Mouse (Mus musculus): ENCODE data around the gene Etv3.
A peak's percentile ranks its signal among the peaks of the same experiment; 100 is the strongest.
"Not testable (repeated sequence)": the region's sequence is repeated elsewhere in the genome, so short reads cannot be mapped to it uniquely, and the experiment has no call there.

The Etv3 gene

GRCm38 (mm10) chr3:87525043-87525836, at the start of gene Etv3:
Gene Etv3, plus strand, starts transcription at chr3:87525407.
- DNase-seq (ENCODE audit: low read depth, low spot score) = peak; percentile 80

GRCm38 (mm10) chr3:87477948-87478347, 47.3 kb upstream of the Etv3 start:
- not testable (repeated sequence) for DNase-seq (ENCODE audit: low read depth, low spot score)

GRCm38 (mm10) chr3:87478596-87478995, 46.6 kb upstream of the Etv3 start:
- not testable (repeated sequence) for DNase-seq (ENCODE audit: low read depth, low spot score)

- DNase-seq (ENCODE audit: low read depth, low spot score) = not testable (repeated sequence)
Observed at GRCm38 (mm10) chr3:87479230-87479629, 46.0 kb upstream of the Etv3 start.

GRCm38 (mm10) chr3:87487392-87487791, 37.8 kb upstream of the Etv3 start:
- DNase-seq (ENCODE audit: low read depth, low spot score) = no peak

- no peak for DNase-seq (ENCODE audit: low read depth, low spot score)
Observed at GRCm38 (mm10) chr3:87487911-87488310, 37.3 kb upstream of the Etv3 start.

- DNase-seq (ENCODE audit: low read depth, low spot score) = no peak
Observed at GRCm38 (mm10) chr3:87498266-87498665, 26.9 kb upstream of the Etv3 start.

GRCm38 (mm10) chr3:87499072-87499471, 26.1 kb upstream of the Etv3 start:
- peak; percentile 82 for DNase-seq (ENCODE audit: low read depth, low spot score)

- DNase-seq (ENCODE audit: low read depth, low spot score) = no peak
Observed at GRCm38 (mm10) chr3:87500088-87501055, 24.8 kb upstream of the Etv3 start.

- no peak for DNase-seq (ENCODE audit: low read depth, low spot score)
Observed at GRCm38 (mm10) chr3:87501151-87501550, 24.1 kb upstream of the Etv3 start.

- DNase-seq (ENCODE audit: low read depth, low spot score) = no peak
Observed at GRCm38 (mm10) chr3:87502771-87503170, 22.4 kb upstream of the Etv3 start.

GRCm38 (mm10) chr3:87504330-87504729, 20.9 kb upstream of the Etv3 start:
- DNase-seq (ENCODE audit: low read depth, low spot score) = peak; percentile 75

- DNase-seq (ENCODE audit: low read depth, low spot score) = no peak
Observed at GRCm38 (mm10) chr3:87504749-87505425, 20.3 kb upstream of the Etv3 start.

- no peak for DNase-seq (ENCODE audit: low read depth, low spot score)
Observed at GRCm38 (mm10) chr3:87506456-87507416, 18.5 kb upstream of the Etv3 start.

- peak; percentile 93 for DNase-seq (ENCODE audit: low read depth, low spot score)
Observed at GRCm38 (mm10) chr3:87508205-87508901, 16.9 kb upstream of the Etv3 start.

GRCm38 (mm10) chr3:87509061-87509460, 16.1 kb upstream of the Etv3 start:
- DNase-seq (ENCODE audit: low read depth, low spot score) = peak; percentile 58

- no peak for DNase-seq (ENCODE audit: low read depth, low spot score)
Observed at GRCm38 (mm10) chr3:87510832-87511231, 14.4 kb upstream of the Etv3 start.

GRCm38 (mm10) chr3:87511971-87512765, 13.0 kb upstream of the Etv3 start:
- no peak for DNase-seq (ENCODE audit: low read depth, low spot score)

GRCm38 (mm10) chr3:87515567-87516081, 9.6 kb upstream of the Etv3 start:
- no peak for DNase-seq (ENCODE audit: low read depth, low spot score)
